Mouse (Mus musculus): ENCODE data around the gene Gpatch8. TPM values are rescaled to one million over a fixed set of nuclear protein-coding genes. Genes with fewer than 3 reads are reported as not detected.

The Gpatch8 gene
- polyA plus RNA-seq, 1 experiment from 2014 or later, result 36.1 TPM

DNA sequence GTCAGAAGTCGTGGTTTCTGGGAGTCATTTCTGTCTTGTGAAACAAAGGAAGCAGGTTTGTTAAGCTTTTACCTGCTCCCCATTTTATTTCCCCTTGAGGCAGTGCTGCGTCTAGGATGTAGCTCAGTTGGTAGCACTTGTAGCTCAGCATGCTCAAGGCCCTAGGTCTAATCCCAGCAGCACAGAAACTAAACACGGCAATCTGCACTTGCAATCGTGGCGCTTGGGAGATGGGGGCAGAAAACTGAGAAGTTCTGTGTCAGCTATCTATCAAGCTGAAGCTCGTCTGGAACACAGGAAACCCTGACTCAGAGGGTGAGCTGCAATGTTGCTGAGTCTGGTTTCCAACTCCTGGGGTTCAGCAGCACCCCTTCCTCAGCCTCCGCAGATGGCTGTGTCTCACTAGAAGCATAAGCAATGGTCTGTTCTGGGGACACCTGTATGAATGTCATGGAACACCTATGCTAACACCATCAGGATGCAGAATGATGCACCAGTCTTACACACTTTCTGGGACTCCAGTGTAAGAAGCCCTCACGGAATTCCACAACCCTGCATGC is 127.1 kb downstream of the Gpatch8 start:
- Histone ChIP-seq H3K9ac (ENCODE audit: low read depth, low read length) (no peak overlapping the region; the same call in 1 of the 2 replicates), H3K4me1 (ENCODE audit: control insufficient read depth, insufficient read depth, low read length) (0 out of 2 replicates have a peak, but pooled peaks cover 3% of the 10 kb centered on the region), H3K9me3 (ENCODE audit: control insufficient read depth, low read length) (no peaks in the 10 kb centered on the region), H3K4me3 (ENCODE audit: low read depth, low read length) (no peak overlapping the region), H3K4me2 (ENCODE audit: low read depth, low read length) (peak overlapping the region; percentile 93; the same call in 1 of the 2 replicates), H3K36me3 (ENCODE audit: control insufficient read depth, insufficient read depth, low read length) (peaks cover 12% of the 10 kb centered on the region; the same call in 1 of the 2 replicates), H3K27ac (replicated peaks; ENCODE audit: low read depth, low read length) (no peak overlapping the region), H3K27me3 (replicated peaks; ENCODE audit: control insufficient read depth, insufficient read depth, low read length) (no peaks in the 10 kb centered on the region)
- ATAC-seq (ENCODE audit: low read depth) (no peak), DNase-seq (ENCODE audit: low spot score) (no peak)
- 61% methylated on average over 8 of the region's 8 CpGs for WGBS

Other genes with a start within 250 kb of the Gpatch8 start
- gene Ubtf, start 236.7 kb downstream of the Gpatch8 start, polyA plus RNA-seq (2014; fragmentation: Nextera tagmentation; extraction: Ambion mirVana), result 73.3 and 83.9 TPM in 2 replicates
- gene Slc4a1, start 190.2 kb downstream of the Gpatch8 start, polyA plus RNA-seq (2014; fragmentation: Nextera tagmentation; extraction: Ambion mirVana), result 6.0 and 6.8 TPM in 2 replicates
- 7.1 and 7.8 TPM in 2 replicates for gene Rundc3a, start 163.0 kb downstream of the Gpatch8 start, polyA plus RNA-seq (2014; fragmentation: Nextera tagmentation; extraction: Ambion mirVana)
- gene Slc25a39, start 148.4 kb downstream of the Gpatch8 start, polyA plus RNA-seq (2014; fragmentation: Nextera tagmentation; extraction: Ambion mirVana), result 190 and 194 TPM in 2 replicates
- gene Grn, start 126.1 kb downstream of the Gpatch8 start, polyA plus RNA-seq (2014; fragmentation: Nextera tagmentation; extraction: Ambion mirVana), result 121 and 129 TPM in 2 replicates
- gene Fam171a2, start 108.7 kb downstream of the Gpatch8 start, polyA plus RNA-seq (2014; fragmentation: Nextera tagmentation; extraction: Ambion mirVana), result 6.8 and 10.7 TPM in 2 replicates
- gene Itga2b, start 86.3 kb downstream of the Gpatch8 start, polyA plus RNA-seq (2014; fragmentation: Nextera tagmentation; extraction: Ambion mirVana), result 6.0 and 6.6 TPM in 2 replicates
- 9.5 and 15.7 TPM in 2 replicates for gene Gm11627, start 23.1 kb upstream of the Gpatch8 start, polyA plus RNA-seq (2014; fragmentation: Nextera tagmentation; extraction: Ambion mirVana)
- 41.7 and 48.9 TPM in 2 replicates for gene Fzd2, start 48.0 kb upstream of the Gpatch8 start, polyA plus RNA-seq (2014; fragmentation: Nextera tagmentation; extraction: Ambion mirVana)
- 0.95 and 1.3 TPM in 2 replicates for gene Meioc, start 107.3 kb upstream of the Gpatch8 start, polyA plus RNA-seq (2014; fragmentation: Nextera tagmentation; extraction: Ambion mirVana)
- gene Ccdc43, start 141.4 kb upstream of the Gpatch8 start, polyA plus RNA-seq (2014; fragmentation: Nextera tagmentation; extraction: Ambion mirVana), result 41.1 and 47.9 TPM in 2 replicates
- 8.1 and 9.3 TPM in 2 replicates for gene Adam11, start 205.0 kb upstream of the Gpatch8 start, polyA plus RNA-seq (2014; fragmentation: Nextera tagmentation; extraction: Ambion mirVana)